Mouse (Mus musculus) kidney, embryonic 16.5 days (tissue): ENCODE results near the gene Cd82. TPM values are rescaled to one million over a fixed set of nuclear protein-coding genes. Genes with fewer than 3 reads are reported as not detected.
A peak's percentile ranks its signal among the peaks of the same experiment; 100 is the strongest.

Experiments
- ATAC-seq: fragments of 200-750 bp; cut with Nextera tagmentation; 2 replicates; pipeline ENCODE4 v1.8.0; 2017; ENCODE audit warnings: moderate TSS enrichment; ENCODE audit not compliant: low FRiP score, low TSS enrichment
- H3K27ac ChIP-seq: fragments of 300-500 bp; sonication (generic); 2 replicates; pipeline ENCODE4 v1.5.1; 2014; ENCODE audit warnings: low read length
- H3K27me3 ChIP-seq: fragments of 300-500 bp; sonication (generic); 2 replicates; pipeline ENCODE4 v1.6.1; 2014; ENCODE audit warnings: low read length, control low read depth, mixed read lengths; ENCODE audit not compliant: insufficient read depth
- H3K36me3 ChIP-seq: fragments of 300-500 bp; sonication (generic); 2 replicates; pipeline ENCODE4 v1.6.1; 2014; ENCODE audit warnings: low read length, control low read depth, mixed read lengths; ENCODE audit not compliant: insufficient read depth
- H3K4me1 ChIP-seq: fragments of 300-500 bp; sonication (generic); 2 replicates; pipeline ENCODE4 v1.6.1; 2014; ENCODE audit warnings: low read length, control low read depth, mixed read lengths; ENCODE audit not compliant: insufficient read depth
- H3K4me2 ChIP-seq: fragments of 300-500 bp; sonication (generic); replicated peaks from 2 replicates; pipeline ENCODE4 v1.6.1; 2014; ENCODE audit warnings: low read depth, low read length
- H3K4me3 ChIP-seq: fragments of 300-500 bp; sonication (generic); 2 replicates; pipeline ENCODE4 v1.5.1; 2014; ENCODE audit warnings: mild to moderate bottlenecking, low read length
- H3K9ac ChIP-seq: fragments of 300-500 bp; sonication (generic); replicated peaks from 2 replicates; pipeline ENCODE4 v1.6.1; 2014; ENCODE audit warnings: low read length
- H3K9me3 ChIP-seq: fragments of 300-500 bp; sonication (generic); 2 replicates; pipeline ENCODE4 v1.6.1; 2016; ENCODE audit warnings: low read length, control low read depth
- WGBS: fragments of 180-500 bp; shearing (Covaris S2); extraction: QIAGEN DNeasy Blood & Tissue Kit; methylation state at CpG from one replicate; pipeline ENCODE4 v1.1.7; 2014; 5-methylcytosine and 5-hydroxymethylcytosine counted together
- polyA plus RNA-seq: library from polyadenylated mRNA; unstranded; fragments of >200 nt; fragmentation: Nextera tagmentation; extraction: Ambion mirVana; gene quantifications from 2 replicates; pipeline ENCODE4 v1.2.1, GENCODE M21; 2015

Gene Cd82
- polyA plus RNA-seq, 1 experiment from 2014 or later: 71.8 TPM

DNA sequence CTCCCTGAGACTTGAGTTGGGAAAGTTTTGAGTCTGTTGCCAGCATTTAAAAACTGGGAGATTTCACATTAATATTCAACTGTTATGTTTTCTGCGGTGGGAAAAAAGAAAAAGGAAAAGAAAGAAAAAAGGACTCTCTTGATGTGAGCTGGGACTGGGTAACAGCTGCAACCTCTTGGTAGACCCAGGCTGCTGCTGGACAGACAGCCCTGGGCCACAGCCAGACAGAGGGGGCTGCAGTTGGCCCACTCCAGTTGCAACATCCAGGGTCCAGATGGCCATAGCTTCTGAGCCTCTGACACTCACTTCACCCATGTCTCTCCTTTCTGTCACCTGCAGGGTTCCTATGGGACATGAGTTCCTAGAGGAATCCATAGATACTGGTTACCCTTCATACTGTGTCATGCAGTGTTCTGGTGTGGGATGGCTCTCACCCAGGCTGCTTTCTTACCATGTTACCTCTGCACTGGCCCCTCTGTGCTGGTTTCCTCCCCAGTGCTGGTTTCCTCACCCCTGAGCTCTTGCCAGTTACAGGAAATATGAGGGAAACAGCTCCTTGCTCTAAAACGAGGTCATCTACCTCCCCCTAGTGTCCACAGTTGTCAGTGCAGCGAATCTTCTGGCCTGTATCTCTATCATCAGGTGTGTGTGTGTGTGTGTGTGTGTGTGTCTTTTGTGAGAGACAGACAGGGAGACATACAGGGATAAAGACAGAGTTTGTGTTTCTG lies 8.1 kb upstream of the Cd82 start:
- Histone ChIP-seq H3K4me3 (no peak overlapping the region), H3K27ac (no peak overlapping the region)
- WGBS: 20% methylated on average over 3 of the region's 3 CpGs

GRCm38 (mm10) chr2:93470127-93470526 lies 7.2 kb upstream of the Cd82 start:
- H3K9ac ChIP-seq: peak overlapping the region; percentile 66

More for the DNA sequence above, 8.1 kb upstream of the Cd82 start:
- peaks cover 11% of the 10 kb centered on the region for H3K27me3 ChIP-seq
- peaks cover 13% of the 10 kb centered on the region for H3K4me1 ChIP-seq
- H3K36me3 ChIP-seq: no peaks in the 10 kb centered on the region
- ATAC-seq: no peak; the same call in 1 of the 2 replicates
- no peaks in the 10 kb centered on the region for H3K9me3 ChIP-seq
- no peak overlapping the region for H3K9ac ChIP-seq
- peak overlapping the region; percentile 71; the same call in 1 of the 2 replicates for H3K4me2 ChIP-seq

GRCm38 (mm10) chr2:93469118-93469517 lies 6.2 kb upstream of the Cd82 start:
- no peak overlapping the region for H3K4me3 ChIP-seq
- H3K36me3 ChIP-seq: no peaks in the 10 kb centered on the region
- WGBS: 8% methylated on average over 7 of the region's 7 CpGs
- no peaks in the 10 kb centered on the region for H3K9me3 ChIP-seq
- no peak overlapping the region for H3K4me2 ChIP-seq
- no peak overlapping the region for H3K27ac ChIP-seq
- H3K9ac ChIP-seq: no peak overlapping the region
- ATAC-seq: no peak; the same call in 1 of the 2 replicates
- H3K27me3 ChIP-seq: 0 out of 2 replicates have a peak, but pooled peaks cover under 1% of the 10 kb centered on the region
- H3K4me1 ChIP-seq: peaks cover 13% of the 10 kb centered on the region

More at GRCm38 (mm10) chr2:93470127-93470526, 7.2 kb upstream of the Cd82 start:
- Histone ChIP-seq H3K4me2 (peak overlapping the region; percentile 71), H3K4me3 (peak overlapping the region; percentile 42), H3K9me3 (no peaks in the 10 kb centered on the region), H3K36me3 (no peaks in the 10 kb centered on the region), H3K27ac (no peak overlapping the region), H3K27me3 (peaks cover 4% of the 10 kb centered on the region; the same call in 1 of the 2 replicates), H3K4me1 (peaks cover 13% of the 10 kb centered on the region)
- ATAC-seq: peak; percentile 64
- WGBS: 2% methylated on average over 9 of the region's 9 CpGs

DNA sequence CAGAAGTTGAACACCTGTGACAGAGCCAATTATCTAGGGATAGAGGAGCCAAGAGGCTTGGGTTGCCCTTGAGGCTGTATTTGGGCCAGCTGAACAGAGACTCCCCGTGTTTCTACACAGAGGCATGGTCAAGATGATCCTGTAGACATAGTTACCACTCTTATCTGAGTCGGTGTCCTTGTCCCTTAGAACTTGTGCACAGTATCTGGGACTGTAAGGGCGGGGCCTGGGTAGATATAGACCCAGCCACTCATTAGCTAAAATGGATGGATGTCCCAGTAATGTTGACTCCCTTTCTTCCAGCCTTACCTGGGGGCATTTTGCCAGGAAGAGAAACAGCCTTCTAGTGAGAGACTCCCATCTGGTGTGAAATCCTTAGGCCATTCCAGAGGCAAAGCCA lies 3.4 kb upstream of the Cd82 start:
- H3K4me3 ChIP-seq: no peak overlapping the region
- no peak overlapping the region for H3K4me2 ChIP-seq
- 84% methylated on average over 3 of the region's 3 CpGs for WGBS
- H3K9me3 ChIP-seq: no peaks in the 10 kb centered on the region
- H3K27me3 ChIP-seq: no peaks in the 10 kb centered on the region
- no peak overlapping the region for H3K9ac ChIP-seq
- H3K4me1 ChIP-seq: peaks cover 29% of the 10 kb centered on the region
- no peak overlapping the region for H3K27ac ChIP-seq
- no peak for ATAC-seq
- no peaks in the 10 kb centered on the region for H3K36me3 ChIP-seq

DNA sequence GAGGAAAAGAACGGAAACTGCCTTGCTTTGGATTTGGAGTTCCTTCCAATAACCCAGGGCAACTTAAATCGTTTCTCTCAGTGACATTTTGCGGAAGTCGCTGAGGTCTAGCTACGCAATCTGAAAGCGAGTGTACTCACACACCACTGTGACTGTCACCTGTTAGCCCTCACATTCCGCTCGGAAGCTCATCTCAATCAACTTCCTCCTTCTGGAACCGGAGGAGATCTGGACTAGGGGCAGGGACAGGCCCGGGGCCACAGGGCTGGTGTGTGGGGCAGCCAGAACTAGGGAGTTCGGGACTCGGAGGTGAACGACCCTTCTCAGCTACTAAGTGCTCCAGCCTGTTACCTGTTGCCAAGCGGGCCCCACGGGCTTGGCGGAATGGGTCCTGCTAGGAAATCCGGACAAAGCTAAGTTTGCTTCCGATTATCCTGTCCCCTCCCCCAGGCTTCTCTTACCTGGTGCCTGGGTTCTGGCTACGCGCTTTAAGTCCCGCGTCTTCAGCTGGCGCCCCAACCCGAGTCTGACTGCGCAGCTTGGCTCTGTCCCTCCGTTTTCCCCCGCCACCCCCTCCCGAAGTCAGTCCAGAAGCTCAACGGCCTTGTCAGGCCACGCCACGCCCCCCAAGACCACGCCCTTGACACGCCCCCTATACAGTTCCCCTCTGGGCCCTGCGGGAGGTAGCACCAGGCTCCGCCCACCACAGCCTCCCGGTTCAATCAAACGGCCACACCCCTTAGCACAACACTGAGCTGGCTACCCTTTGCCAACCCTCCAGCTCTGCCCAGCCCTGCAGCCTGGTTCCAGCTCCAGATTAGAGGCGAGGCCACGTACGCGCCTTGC lies 848 bp downstream of the Cd82 start:
- Histone ChIP-seq H3K27ac (peak overlapping the region; percentile 89), H3K9ac (peak overlapping the region; percentile 72), H3K36me3 (no peaks in the 10 kb centered on the region), H3K27me3 (no peaks in the 10 kb centered on the region), H3K4me2 (peak overlapping the region; percentile 95), H3K4me3 (peak overlapping the region; percentile 53), H3K9me3 (no peaks in the 10 kb centered on the region), H3K4me1 (peaks cover 43% of the 10 kb centered on the region)
- ATAC-seq: peak; percentile 95
- WGBS: under 1% methylated on average over 41 of the region's 41 CpGs

GRCm38 (mm10) chr2:93460786-93461469 lies 2.0 kb downstream of the Cd82 start:
- no peaks in the 10 kb centered on the region for H3K36me3 ChIP-seq
- 74% methylated on average over 6 of the region's 6 CpGs for WGBS
- no peaks in the 10 kb centered on the region for H3K27me3 ChIP-seq
- no peak for ATAC-seq
- H3K9ac ChIP-seq: no peak overlapping the region
- peak overlapping the region; percentile 53 for H3K4me3 ChIP-seq
- H3K9me3 ChIP-seq: no peaks in the 10 kb centered on the region
- peak overlapping the region; percentile 95 for H3K4me2 ChIP-seq
- no peak overlapping the region for H3K27ac ChIP-seq
- peaks cover 43% of the 10 kb centered on the region for H3K4me1 ChIP-seq

GRCm38 (mm10) chr2:93459208-93459920 lies 3.6 kb downstream of the Cd82 start:
- H3K4me2 ChIP-seq: no peak overlapping the region
- 64% methylated on average over 7 of the region's 7 CpGs for WGBS
- no peaks in the 10 kb centered on the region for H3K9me3 ChIP-seq
- peaks cover 46% of the 10 kb centered on the region for H3K4me1 ChIP-seq
- no peak for ATAC-seq
- no peaks in the 10 kb centered on the region for H3K36me3 ChIP-seq
- H3K27ac ChIP-seq: peak overlapping the region; percentile 31
- no peaks in the 10 kb centered on the region for H3K27me3 ChIP-seq
- no peak overlapping the region for H3K4me3 ChIP-seq
- 0 out of 2 replicates have a peak overlapping the region, but pooled peaks have one; percentile 25 for H3K9ac ChIP-seq

- no peaks in the 10 kb centered on the region for H3K36me3 ChIP-seq
- no peak for ATAC-seq
- H3K4me2 ChIP-seq: no peak overlapping the region
- no peaks in the 10 kb centered on the region for H3K27me3 ChIP-seq
- peak overlapping the region; percentile 37 for H3K27ac ChIP-seq
- no peak overlapping the region for H3K4me3 ChIP-seq
- H3K9ac ChIP-seq: 0 out of 2 replicates have a peak overlapping the region, but pooled peaks have one; percentile 25
- peaks cover 46% of the 10 kb centered on the region for H3K4me1 ChIP-seq
- 49% methylated on average over 8 of the region's 8 CpGs for WGBS
- no peaks in the 10 kb centered on the region for H3K9me3 ChIP-seq
Observed at GRCm38 (mm10) chr2:93458332-93459207, 4.4 kb downstream of the Cd82 start.
